Mouse (Mus musculus): ENCODE data around the gene Fndc4.
A peak's percentile ranks its signal among the peaks of the same experiment; 100 is the strongest.

Gene Fndc4

GRCm38 (mm10) chr5:31295606-31296141 is at the start of gene Fndc4:
Fndc4 (minus strand) TSS chr5:31296080.
- DNase-seq (ENCODE audit: low spot score in 2 of 2) = peak; percentile 39 to 51

- DNase-seq (ENCODE audit: low spot score in 2 of 2) = peak; percentile 40 to 76
Measured at GRCm38 (mm10) chr5:31328255-31328654, 32.4 kb upstream of the Fndc4 start.

GRCm38 (mm10) chr5:31326850-31327249 is 31.0 kb upstream of the Fndc4 start:
- peak in 1 of 2 experiments; percentile 7 for DNase-seq (ENCODE audit: low spot score in 2 of 2)

GRCm38 (mm10) chr5:31324085-31324484 is 28.2 kb upstream of the Fndc4 start:
- no peak for DNase-seq (ENCODE audit: low spot score in 2 of 2)

- no peak for DNase-seq (ENCODE audit: low spot score in 2 of 2)
Measured at GRCm38 (mm10) chr5:31322776-31323175, 26.9 kb upstream of the Fndc4 start.

- DNase-seq (ENCODE audit: low spot score in 2 of 2) = no peak
Measured at GRCm38 (mm10) chr5:31312806-31313205, 16.9 kb upstream of the Fndc4 start.

- DNase-seq (ENCODE audit: low spot score in 2 of 2) = peak; percentile 20 to 35
Measured at GRCm38 (mm10) chr5:31303093-31303492, 7.2 kb upstream of the Fndc4 start.

- DNase-seq (ENCODE audit: low spot score in 2 of 2) = no peak
Measured at GRCm38 (mm10) chr5:31301866-31302265, 6.0 kb upstream of the Fndc4 start.

- DNase-seq (ENCODE audit: low spot score in 2 of 2) = no peak
Measured at GRCm38 (mm10) chr5:31298486-31298885, 2.6 kb upstream of the Fndc4 start.

- no peak for DNase-seq (ENCODE audit: low spot score in 2 of 2)
Measured at GRCm38 (mm10) chr5:31297981-31298380, 2.1 kb upstream of the Fndc4 start.

GRCm38 (mm10) chr5:31297047-31297757 is 1.3 kb upstream of the Fndc4 start, which contains the start of gene Gckr:
Gckr (plus strand) TSS chr5:31297443.
- DNase-seq (ENCODE audit: low spot score in 2 of 2) = no peak

- DNase-seq (ENCODE audit: low spot score in 2 of 2) = no peak
Measured at GRCm38 (mm10) chr5:31294964-31295605, 795 bp downstream of the Fndc4 start.

- no peak for DNase-seq (ENCODE audit: low spot score in 2 of 2)
Measured at GRCm38 (mm10) chr5:31291361-31291688, 4.6 kb downstream of the Fndc4 start.

GRCm38 (mm10) chr5:31290521-31291360 is 5.1 kb downstream of the Fndc4 start, which contains the start of gene Ift172:
Ift172 (minus strand) TSS chr5:31291116.
- DNase-seq (ENCODE audit: low spot score in 2 of 2) = peak; percentile 94 to 97

- no peak for DNase-seq (ENCODE audit: low spot score in 2 of 2)
Measured at GRCm38 (mm10) chr5:31289626-31290230, 6.2 kb downstream of the Fndc4 start.

GRCm38 (mm10) chr5:31288655-31289054 is 7.2 kb downstream of the Fndc4 start:
- no peak for DNase-seq (ENCODE audit: low spot score in 2 of 2)

GRCm38 (mm10) chr5:31288225-31288624 is 7.7 kb downstream of the Fndc4 start:
- DNase-seq (ENCODE audit: low spot score in 2 of 2) = no peak

- no peak for DNase-seq (ENCODE audit: low spot score in 2 of 2)
Measured at GRCm38 (mm10) chr5:31279245-31279988, 16.5 kb downstream of the Fndc4 start.

GRCm38 (mm10) chr5:31273018-31273417 is 22.9 kb downstream of the Fndc4 start:
- DNase-seq (ENCODE audit: low spot score in 2 of 2) = peak in 1 of 2 experiments; percentile 52

- no peak for DNase-seq (ENCODE audit: low spot score in 2 of 2)
Measured at GRCm38 (mm10) chr5:31267686-31268085, 28.2 kb downstream of the Fndc4 start.

- DNase-seq (ENCODE audit: low spot score in 2 of 2) = no peak
Measured at GRCm38 (mm10) chr5:31266101-31266500, 29.8 kb downstream of the Fndc4 start.
